Mouse (Mus musculus): ENCODE measurements around the gene Gm45711.
"Not testable (repeated sequence)": the region's sequence is repeated elsewhere in the genome, so short reads cannot be mapped to it uniquely, and the experiment has no call there.

Gm45711 gene

DNA sequence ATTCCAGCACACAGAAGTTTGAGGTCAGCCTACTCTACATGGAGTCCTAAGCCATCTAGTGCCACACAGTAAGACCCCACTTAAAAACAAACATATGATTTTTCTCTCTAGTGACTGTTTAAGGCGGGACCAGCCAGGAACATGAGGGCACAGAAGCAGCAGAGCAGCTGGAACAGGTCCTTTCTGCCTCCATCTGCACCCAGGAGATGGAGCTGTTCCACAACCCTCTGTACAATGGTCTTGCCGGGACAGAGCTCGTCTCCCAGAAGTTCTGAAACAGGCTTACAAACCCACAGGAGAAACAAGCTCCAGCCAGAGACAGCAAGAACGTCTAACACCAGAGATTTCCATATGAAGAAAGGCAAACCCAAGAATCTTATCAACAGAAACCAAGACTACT, 3.4 kb upstream of the Gm45711 start:
- no peak for DNase-seq

DNA sequence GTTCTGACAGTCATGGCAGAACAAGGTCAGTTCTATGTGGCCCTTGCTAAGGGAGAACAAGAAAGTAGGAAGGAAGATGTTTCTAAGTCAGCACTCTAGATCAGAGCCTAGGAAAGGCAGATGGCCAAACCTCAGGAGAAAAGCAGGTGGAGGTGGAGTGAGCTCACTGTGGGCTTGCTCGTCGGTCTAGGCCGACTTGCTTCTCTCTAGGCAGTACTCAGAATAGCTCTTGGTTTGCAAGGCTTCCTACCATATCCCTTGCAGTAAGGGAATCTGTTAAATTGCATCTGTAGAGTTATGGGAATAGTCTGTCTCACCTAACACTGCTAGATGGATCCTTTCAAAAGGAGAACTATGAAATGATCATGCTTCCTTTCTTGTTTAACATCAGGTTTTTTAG, 2.1 kb upstream of the Gm45711 start:
- DNase-seq: not testable (repeated sequence)

GRCm38 (mm10) chr8:104308341-104308740, 1.5 kb downstream of the Gm45711 start:
- DNase-seq: not testable (repeated sequence)

DNA sequence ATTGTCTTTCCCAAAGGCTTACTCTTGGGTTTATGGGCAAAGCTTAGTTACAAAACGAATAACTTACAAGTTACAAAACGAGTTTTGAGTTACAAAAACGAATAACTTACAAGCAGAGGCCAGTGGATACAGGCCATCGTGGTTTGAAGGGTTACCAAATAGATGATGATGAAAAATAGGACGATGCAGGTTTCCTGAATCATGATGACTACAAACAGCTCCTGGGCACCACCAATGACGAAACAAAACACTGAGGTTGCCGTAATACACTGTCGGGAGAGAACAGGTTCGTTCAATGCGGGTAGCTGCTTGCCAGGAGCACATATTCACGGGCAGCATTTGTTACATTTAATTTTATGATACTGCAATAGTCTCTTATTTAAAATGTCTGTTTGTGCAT, 4.9 kb downstream of the Gm45711 start:
- DNase-seq: no peak

- not testable (repeated sequence) for DNase-seq
These were observed 7.3 kb downstream of the Gm45711 start for GRCm38 (mm10) chr8:104302536-104302935.

- not testable (repeated sequence) for DNase-seq
These were observed 8.3 kb downstream of the Gm45711 start for GRCm38 (mm10) chr8:104301577-104301976.

- no peak for DNase-seq
These were observed 15.5 kb downstream of the Gm45711 start for GRCm38 (mm10) chr8:104294396-104294795.

GRCm38 (mm10) chr8:104293081-104293480, 16.8 kb downstream of the Gm45711 start, which contains the start of gene Cmtm2a:
Gene Cmtm2a (minus strand): TSS chr8:104293181.
- DNase-seq: not testable (repeated sequence)

DNA sequence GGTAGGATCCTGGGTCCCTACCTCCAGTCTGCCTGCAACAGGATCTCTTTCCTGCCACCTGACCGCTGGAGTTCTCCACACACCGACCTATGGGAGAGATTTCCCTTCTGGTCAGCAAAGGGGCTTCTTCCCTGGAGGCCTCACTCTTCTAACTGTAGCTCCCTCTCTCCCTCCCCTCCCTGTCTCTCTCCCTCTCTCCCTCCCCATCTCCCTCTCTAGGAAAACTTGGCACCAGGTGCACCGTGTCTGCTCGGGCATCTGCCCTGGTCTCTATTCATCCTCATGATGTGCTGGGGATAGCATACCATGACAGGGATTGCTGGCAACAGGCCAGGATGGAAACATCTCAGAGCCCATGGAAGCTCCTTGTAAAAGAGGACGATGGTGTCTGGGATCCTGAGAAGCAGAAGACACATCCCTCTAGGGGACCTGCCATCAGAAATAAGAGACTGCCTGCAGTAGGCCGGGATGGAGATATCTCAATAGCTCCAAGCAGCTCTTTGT, 40.9 kb downstream of the Gm45711 start:
- no peak for DNase-seq

- DNase-seq: no peak
These were observed 41.5 kb downstream of the Gm45711 start for GRCm38 (mm10) chr8:104268368-104268767.

- DNase-seq: not testable (repeated sequence)
These were observed 45.5 kb downstream of the Gm45711 start for GRCm38 (mm10) chr8:104264271-104264935.

GRCm38 (mm10) chr8:104261802-104262201, 48.1 kb downstream of the Gm45711 start:
- DNase-seq: not testable (repeated sequence)

DNA sequence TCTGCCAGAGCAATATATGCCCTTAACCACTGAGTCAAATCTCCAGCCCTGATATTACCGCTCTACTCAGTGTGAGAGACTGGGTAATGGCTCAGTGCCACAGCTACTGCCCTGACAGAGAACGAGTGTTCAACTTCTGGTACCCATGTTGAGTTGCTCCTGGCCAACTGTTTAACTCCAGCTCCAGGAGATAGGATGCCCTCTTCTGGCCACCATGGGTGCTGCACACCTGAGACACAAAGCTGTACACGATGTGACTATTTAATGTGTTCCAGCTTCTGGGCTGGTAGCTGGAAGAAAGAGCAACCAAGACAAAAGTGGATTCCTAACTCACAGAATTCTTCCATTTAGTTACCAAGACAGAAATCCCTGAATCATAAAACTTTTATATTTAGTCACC, 56.9 kb downstream of the Gm45711 start:
- DNase-seq: peak; percentile 60

DNA sequence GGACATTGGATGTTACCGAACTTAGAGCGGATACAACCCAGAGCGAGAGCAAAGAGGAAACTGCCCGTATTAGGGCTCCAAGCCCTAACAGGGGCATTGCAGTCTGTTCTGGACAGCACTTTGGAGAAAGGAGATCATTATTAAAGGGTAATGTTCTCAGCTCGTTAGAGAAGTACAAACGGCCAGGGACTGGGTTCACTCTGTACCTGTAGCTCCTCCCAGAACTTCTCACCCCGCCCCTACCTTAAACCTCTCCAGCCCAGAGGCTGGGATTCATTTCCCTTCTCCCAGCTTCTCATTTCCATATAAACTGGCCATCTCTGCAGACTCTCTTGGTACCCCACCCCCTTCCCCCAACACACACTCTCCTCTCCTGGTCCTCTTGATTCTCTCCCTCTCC, 58.4 kb downstream of the Gm45711 start:
- DNase-seq: peak; percentile 34

DNA sequence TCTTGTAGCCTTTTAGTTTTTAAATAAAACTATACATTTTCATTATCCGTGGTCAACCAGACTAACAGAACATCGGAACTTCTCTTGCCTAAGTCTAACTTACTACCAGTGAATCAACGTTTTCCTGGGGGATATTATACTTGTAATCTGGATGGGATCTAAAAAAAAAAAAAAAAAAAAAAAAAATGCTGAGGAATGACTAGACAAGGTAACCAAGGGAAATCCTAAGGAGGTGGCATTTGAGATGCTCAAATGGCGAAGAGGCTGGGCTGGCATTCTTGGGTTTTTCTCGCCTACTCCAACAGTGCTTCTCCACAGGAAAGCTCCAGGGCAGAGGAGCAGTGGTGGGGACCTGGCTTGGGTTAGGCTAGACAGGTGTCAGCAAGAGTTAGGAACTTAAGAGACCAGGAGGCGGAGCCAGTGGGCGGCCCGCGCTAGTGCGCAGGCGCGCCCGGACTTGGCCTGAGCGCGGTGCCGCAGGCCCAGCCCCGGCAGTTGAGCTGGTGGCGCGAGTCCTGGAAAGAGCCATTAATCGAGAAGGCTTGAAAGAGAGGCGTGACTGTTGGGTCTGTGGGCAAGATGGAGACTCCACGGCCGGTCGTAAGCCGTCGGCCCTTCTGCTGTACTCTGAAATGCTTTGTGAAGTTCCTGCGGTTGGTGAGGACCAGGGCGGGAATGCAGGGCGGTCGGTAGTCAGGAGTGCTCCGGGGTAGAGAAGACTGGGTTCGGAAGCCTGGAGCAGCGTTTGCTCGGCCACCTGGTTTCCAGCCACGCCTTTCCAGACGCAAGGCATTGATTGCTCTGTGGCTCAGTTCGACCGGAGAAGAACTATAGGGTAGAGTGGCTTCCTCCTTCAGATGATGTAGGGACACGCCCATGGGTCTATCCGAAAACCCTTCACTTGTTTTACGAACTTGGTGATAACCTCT, 59.2 kb downstream of the Gm45711 start, which contains the start of gene Cklf:
Cklf (plus strand) TSS at position 423 of the 929 bp plus-strand sequence.
- DNase-seq: peak; percentile 92

DNA sequence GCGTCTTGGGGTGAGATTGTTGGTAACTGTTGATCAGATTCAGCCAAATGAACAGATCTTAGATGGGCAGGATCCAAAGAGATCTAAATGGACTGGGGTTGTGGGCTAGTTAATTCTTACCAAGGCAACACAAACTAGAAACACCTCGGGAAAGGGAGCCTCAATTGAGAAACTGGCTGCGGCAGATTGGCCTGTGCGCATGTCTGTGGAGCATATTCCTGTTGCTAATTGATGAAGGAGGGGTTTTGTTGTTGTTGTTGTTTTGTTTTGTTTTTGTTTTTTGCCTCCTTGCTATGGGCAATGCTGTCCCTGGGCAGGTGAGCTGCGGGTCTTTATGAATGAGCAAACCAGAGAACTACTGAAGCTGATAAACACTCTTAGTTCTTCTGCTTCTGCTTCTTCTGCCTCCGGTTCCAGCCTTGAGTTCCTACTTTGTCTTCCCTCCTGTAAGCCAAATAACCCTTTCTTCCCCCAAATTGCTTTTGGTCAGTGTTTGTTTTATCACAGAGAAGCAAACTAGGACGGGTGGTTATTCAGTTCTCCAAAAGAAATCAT, 60.4 kb downstream of the Gm45711 start:
- no peak for DNase-seq

- peak; percentile 93 for DNase-seq
These were observed 61.6 kb downstream of the Gm45711 start, which contains the start of gene Tk2 for GRCm38 (mm10) chr8:104248276-104248675. Gene Tk2 (minus strand): TSS chr8:104248558.

DNA sequence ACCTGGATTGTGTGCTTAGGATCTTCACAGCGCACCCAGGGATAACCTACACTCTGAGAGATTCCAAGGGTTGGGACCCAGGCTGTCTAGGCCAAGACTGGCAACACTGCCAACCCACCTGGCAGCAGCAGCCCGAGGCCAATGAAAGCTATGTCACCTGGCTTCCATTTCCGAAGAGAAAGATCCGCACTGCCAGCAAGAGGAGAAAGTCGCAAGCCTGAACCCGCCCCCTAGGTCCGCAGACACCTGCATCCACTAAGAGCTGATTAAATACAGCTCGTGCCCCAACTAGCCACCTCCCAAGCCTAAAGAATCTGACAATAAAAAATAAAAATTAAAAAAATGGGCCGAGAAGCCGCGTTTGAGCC, 62.0 kb downstream of the Gm45711 start:
- DNase-seq: peak; percentile 27

DNA sequence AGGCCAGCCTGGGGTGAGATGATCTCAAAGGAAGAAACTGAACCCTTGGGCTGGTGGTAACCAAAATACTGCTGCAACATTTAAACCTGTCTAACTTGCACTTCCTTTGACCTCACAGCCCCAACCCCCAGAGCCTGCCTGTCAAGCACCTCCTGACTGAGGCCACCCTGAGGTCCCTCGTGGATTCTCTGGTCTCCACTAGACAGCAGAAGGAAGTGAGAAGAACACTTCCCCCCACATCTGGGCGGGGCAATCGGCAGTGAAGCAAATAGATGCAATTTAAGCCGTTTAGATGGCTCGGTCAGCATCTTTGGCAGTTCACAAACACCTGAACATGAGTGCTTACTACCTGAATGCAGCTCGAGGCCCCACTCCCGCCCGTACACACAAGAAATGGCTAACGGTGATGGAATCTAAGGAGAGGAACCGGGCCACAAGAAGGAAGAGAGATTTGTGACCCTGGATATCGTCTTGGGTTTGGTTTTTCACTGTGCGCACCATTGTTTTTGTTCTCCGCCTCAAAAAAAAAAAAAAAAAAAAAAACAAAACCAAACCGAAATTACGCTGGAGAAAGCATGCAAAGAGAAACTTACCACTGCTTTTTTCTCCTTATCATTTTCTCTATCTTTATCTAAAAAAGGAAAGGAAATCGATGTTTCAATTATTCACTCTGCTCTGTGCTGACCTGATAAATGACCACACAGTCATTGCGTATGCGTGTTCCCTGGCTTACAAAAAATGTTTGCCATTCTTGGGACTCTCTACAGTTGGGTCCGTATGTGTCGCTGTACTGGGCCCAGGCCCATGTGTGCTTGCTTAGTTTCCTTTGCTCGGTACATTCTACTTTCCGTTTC, 62.6 kb downstream of the Gm45711 start:
- peak; percentile 32 for DNase-seq

DNA sequence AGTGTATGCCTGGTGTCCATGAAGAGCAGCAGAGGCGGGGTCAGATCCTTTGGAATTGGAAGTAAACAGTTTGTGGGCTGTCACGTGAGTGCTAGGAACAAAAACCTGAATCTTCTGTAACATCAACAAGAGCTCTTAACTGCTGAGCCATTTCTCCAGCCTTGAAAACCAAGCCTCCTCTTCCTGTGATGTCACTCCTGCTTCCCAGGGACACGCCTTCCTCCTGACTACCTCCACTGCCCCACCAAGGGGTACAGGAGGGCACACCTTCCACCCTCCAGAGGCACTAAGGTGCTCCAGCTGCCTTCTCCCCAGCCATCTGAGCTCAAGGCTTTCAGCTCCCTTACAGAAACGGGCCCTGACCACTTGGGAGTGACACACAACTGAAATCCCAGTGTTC, 63.3 kb downstream of the Gm45711 start:
- no peak for DNase-seq

DNA sequence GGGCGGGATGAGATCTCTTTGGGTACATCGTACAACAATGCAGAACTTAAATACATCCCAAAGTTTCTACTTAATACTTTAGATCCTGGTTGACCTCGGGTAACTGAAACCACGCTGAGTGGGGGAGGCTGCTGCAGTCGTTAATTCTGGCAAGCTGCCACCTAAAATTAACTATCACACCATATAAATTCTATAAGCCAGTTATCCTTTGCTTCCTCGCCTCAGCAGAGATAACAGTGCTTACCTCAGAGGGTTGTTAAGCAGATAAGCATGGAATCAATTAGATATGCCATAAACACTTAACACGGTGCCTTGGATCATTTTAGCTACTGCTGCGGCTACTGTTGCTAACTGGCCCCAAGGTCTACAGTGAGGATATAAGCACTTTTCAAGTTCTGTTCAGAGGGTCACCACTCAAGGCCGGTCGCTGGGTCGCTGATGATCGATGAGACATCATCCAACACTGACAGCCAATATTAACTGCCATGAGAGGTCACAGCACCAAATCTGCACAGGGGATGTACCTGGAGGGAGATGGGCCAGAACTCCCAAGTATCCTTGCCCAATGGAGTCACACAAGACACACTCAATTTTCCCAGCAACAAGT, 67.7 kb downstream of the Gm45711 start:
- DNase-seq: no peak

GRCm38 (mm10) chr8:104239418-104239861, 70.4 kb downstream of the Gm45711 start:
- no peak for DNase-seq

Measured in liver (tissue).